Mouse (Mus musculus): ENCODE results near the gene Elf1. TPM values are rescaled to one million over a fixed set of nuclear protein-coding genes. Genes with fewer than 3 reads are reported as not detected.

The Elf1 gene
- polyA plus RNA-seq, 1 experiment from 2014 or later = 3.8 TPM

GRCm38 (mm10) chr14:79481339-79482151 is 551 bp downstream of the Elf1 start, which contains the start of gene Wbp4:
Gene Wbp4 (minus strand): TSS chr14:79481520.
- H3K27me3 ChIP-seq (ENCODE audit: poor library complexity, severe bottlenecking) = peaks cover 15% of the 10 kb centered on the region
- WGBS = under 1% methylated on average over 86 of the region's 86 CpGs
- peak within 1 kb of the TSS; percentile 91 for H3K4me3 ChIP-seq
- H3K4me1 ChIP-seq = peaks cover 39% of the 10 kb centered on the region
- peaks cover 26% of the 10 kb centered on the region for H3K36me3 ChIP-seq (replicated peaks)
- no peaks in the 10 kb centered on the region for H3K9me3 ChIP-seq
- H3K27ac ChIP-seq = peak within 1 kb of the TSS; percentile 99
- DNase-seq (ENCODE audit: extremely low spot score, low spot score) = peak; percentile 95

GRCm38 (mm10) chr14:79482251-79482661 is 1.3 kb downstream of the Elf1 start:
- peak overlapping the region; percentile 91 for H3K4me3 ChIP-seq
- H3K4me1 ChIP-seq = peaks cover 46% of the 10 kb centered on the region
- H3K9me3 ChIP-seq = no peaks in the 10 kb centered on the region
- peaks cover 21% of the 10 kb centered on the region for H3K27me3 ChIP-seq (ENCODE audit: poor library complexity, severe bottlenecking)
- 1% methylated on average over 11 of the region's 11 CpGs for WGBS
- peak overlapping the region; percentile 99 for H3K27ac ChIP-seq
- DNase-seq (ENCODE audit: extremely low spot score, low spot score) = no peak
- H3K36me3 ChIP-seq (replicated peaks) = peaks cover 20% of the 10 kb centered on the region

GRCm38 (mm10) chr14:79482747-79483355 is 1.9 kb downstream of the Elf1 start:
- H3K27ac ChIP-seq = peak overlapping the region; percentile 99
- 29% methylated on average over 15 of the region's 15 CpGs for WGBS
- H3K9me3 ChIP-seq = no peaks in the 10 kb centered on the region
- no peak for DNase-seq (ENCODE audit: extremely low spot score, low spot score)
- peaks cover 14% of the 10 kb centered on the region for H3K36me3 ChIP-seq (replicated peaks)
- H3K4me3 ChIP-seq = peak overlapping the region; percentile 91
- peaks cover 21% of the 10 kb centered on the region for H3K27me3 ChIP-seq (ENCODE audit: poor library complexity, severe bottlenecking)
- peaks cover 52% of the 10 kb centered on the region for H3K4me1 ChIP-seq

- 68% methylated on average over 8 of the region's 8 CpGs for WGBS
- Histone ChIP-seq H3K27ac (no peak overlapping the region), H3K27me3 (ENCODE audit: poor library complexity, severe bottlenecking) (peaks cover 21% of the 10 kb centered on the region), H3K4me3 (peak overlapping the region; percentile 91; the same call in 1 of the 2 replicates), H3K9me3 (no peaks in the 10 kb centered on the region), H3K4me1 (peaks cover 53% of the 10 kb centered on the region), H3K36me3 (replicated peaks) (0 out of 2 replicates have a peak, but pooled peaks cover 6% of the 10 kb centered on the region)
- DNase-seq (ENCODE audit: extremely low spot score, low spot score) = no peak
Observed at GRCm38 (mm10) chr14:79483611-79484120, 2.7 kb downstream of the Elf1 start.

GRCm38 (mm10) chr14:79486617-79486992 is 5.6 kb downstream of the Elf1 start:
- peak; percentile 21 for DNase-seq (ENCODE audit: extremely low spot score, low spot score)
- H3K4me1 ChIP-seq = peaks cover 40% of the 10 kb centered on the region
- no peaks in the 10 kb centered on the region for H3K9me3 ChIP-seq
- peaks cover 21% of the 10 kb centered on the region for H3K27me3 ChIP-seq (ENCODE audit: poor library complexity, severe bottlenecking)
- WGBS = 27% methylated on average over 8 of the region's 8 CpGs
- H3K36me3 ChIP-seq (replicated peaks) = no peaks in the 10 kb centered on the region
- peak overlapping the region; percentile 51 for H3K4me3 ChIP-seq
- peak overlapping the region; percentile 20; the same call in 1 of the 2 replicates for H3K27ac ChIP-seq

- WGBS = 3% methylated on average over 19 of the region's 19 CpGs
- peak; percentile 43 for DNase-seq (ENCODE audit: extremely low spot score, low spot score)
Observed at GRCm38 (mm10) chr14:79486993-79487731, 6.2 kb downstream of the Elf1 start.

GRCm38 (mm10) chr14:79488531-79488930 is 7.5 kb downstream of the Elf1 start:
- WGBS = 94% methylated on average over 9 of the region's 9 CpGs

More at GRCm38 (mm10) chr14:79486993-79487731, 6.2 kb downstream of the Elf1 start:
- Histone ChIP-seq H3K9me3 (no peaks in the 10 kb centered on the region), H3K27me3 (ENCODE audit: poor library complexity, severe bottlenecking) (peaks cover 21% of the 10 kb centered on the region), H3K4me1 (peaks cover 40% of the 10 kb centered on the region), H3K36me3 (replicated peaks) (0 out of 2 replicates have a peak, but pooled peaks cover 1% of the 10 kb centered on the region), H3K4me3 (peak overlapping the region; percentile 51), H3K27ac (peak overlapping the region; percentile 20)

GRCm38 (mm10) chr14:79489150-79489549 is 8.2 kb downstream of the Elf1 start:
- peaks cover 21% of the 10 kb centered on the region for H3K27me3 ChIP-seq (ENCODE audit: poor library complexity, severe bottlenecking)
- 0 out of 2 replicates have a peak, but pooled peaks cover 2% of the 10 kb centered on the region for H3K36me3 ChIP-seq (replicated peaks)
- peaks cover 22% of the 10 kb centered on the region for H3K4me1 ChIP-seq
- no peak overlapping the region for H3K4me3 ChIP-seq
- DNase-seq (ENCODE audit: extremely low spot score, low spot score) = no peak
- no peak overlapping the region for H3K27ac ChIP-seq
- no peaks in the 10 kb centered on the region for H3K9me3 ChIP-seq
- 93% methylated on average over 12 of the region's 12 CpGs for WGBS

More at GRCm38 (mm10) chr14:79488531-79488930, 7.5 kb downstream of the Elf1 start:
- Histone ChIP-seq H3K4me3 (no peak overlapping the region), H3K36me3 (replicated peaks) (0 out of 2 replicates have a peak, but pooled peaks cover 2% of the 10 kb centered on the region), H3K9me3 (no peaks in the 10 kb centered on the region), H3K27me3 (ENCODE audit: poor library complexity, severe bottlenecking) (peaks cover 21% of the 10 kb centered on the region), H3K27ac (no peak overlapping the region), H3K4me1 (peaks cover 28% of the 10 kb centered on the region)
- DNase-seq (ENCODE audit: extremely low spot score, low spot score) = no peak

GRCm38 (mm10) chr14:79490246-79490645 is 9.3 kb downstream of the Elf1 start:
- 75% methylated on average over 3 of the region's 3 CpGs for WGBS
- Histone ChIP-seq H3K4me3 (no peak overlapping the region), H3K27me3 (ENCODE audit: poor library complexity, severe bottlenecking) (peaks cover 19% of the 10 kb centered on the region), H3K4me1 (peaks cover 17% of the 10 kb centered on the region), H3K36me3 (replicated peaks) (0 out of 2 replicates have a peak, but pooled peaks cover 2% of the 10 kb centered on the region), H3K9me3 (no peaks in the 10 kb centered on the region), H3K27ac (no peak overlapping the region)
- no peak for DNase-seq (ENCODE audit: extremely low spot score, low spot score)

GRCm38 (mm10) chr14:79494349-79494748 is 13.4 kb downstream of the Elf1 start:
- Histone ChIP-seq H3K27ac (no peak overlapping the region), H3K36me3 (replicated peaks) (0 out of 2 replicates have a peak, but pooled peaks cover 2% of the 10 kb centered on the region), H3K4me3 (no peak overlapping the region), H3K4me1 (no peaks in the 10 kb centered on the region), H3K9me3 (no peaks in the 10 kb centered on the region), H3K27me3 (ENCODE audit: poor library complexity, severe bottlenecking) (no peaks in the 10 kb centered on the region)
- no peak for DNase-seq (ENCODE audit: extremely low spot score, low spot score)
- 83% methylated on average over 6 of the region's 6 CpGs for WGBS

GRCm38 (mm10) chr14:79499326-79499725 is 18.3 kb downstream of the Elf1 start:
- no peak overlapping the region for H3K4me3 ChIP-seq
- no peaks in the 10 kb centered on the region for H3K36me3 ChIP-seq (replicated peaks)
- no peak overlapping the region for H3K27ac ChIP-seq
- WGBS = 88% methylated on average over 9 of the region's 9 CpGs
- no peaks in the 10 kb centered on the region for H3K27me3 ChIP-seq (ENCODE audit: poor library complexity, severe bottlenecking)
- H3K4me1 ChIP-seq = no peaks in the 10 kb centered on the region
- H3K9me3 ChIP-seq = no peaks in the 10 kb centered on the region
- DNase-seq (ENCODE audit: extremely low spot score, low spot score) = no peak

- 80% methylated on average over 4 of the region's 4 CpGs for WGBS
- Histone ChIP-seq H3K27ac (no peak overlapping the region), H3K27me3 (ENCODE audit: poor library complexity, severe bottlenecking) (no peaks in the 10 kb centered on the region), H3K4me1 (no peaks in the 10 kb centered on the region), H3K36me3 (replicated peaks) (no peaks in the 10 kb centered on the region), H3K4me3 (no peak overlapping the region), H3K9me3 (no peaks in the 10 kb centered on the region)
- no peak for DNase-seq (ENCODE audit: extremely low spot score, low spot score)
Observed at GRCm38 (mm10) chr14:79500756-79501155, 19.8 kb downstream of the Elf1 start.
